Mouse (Mus musculus): ENCODE results near the gene Fopnl.

DNA sequence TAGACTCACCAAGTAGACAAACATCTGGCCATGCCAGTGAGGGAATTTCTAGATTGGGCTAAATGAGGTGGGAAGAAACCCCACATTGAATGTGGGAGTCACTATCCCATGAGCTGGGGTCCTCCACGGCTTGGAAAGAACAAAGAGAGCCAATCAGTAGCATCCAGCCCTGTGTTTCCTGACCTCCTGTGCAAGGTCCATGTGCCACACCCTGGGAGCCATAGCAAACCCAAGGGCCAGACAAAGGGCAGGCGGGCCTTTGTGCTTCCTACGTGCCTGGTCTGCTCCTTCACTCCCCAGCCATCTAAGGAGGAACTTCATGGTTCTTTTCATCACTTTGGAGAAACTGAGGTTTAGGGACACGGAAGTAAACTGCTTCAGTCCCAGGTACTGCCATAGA, 64.3 kb downstream of the Fopnl start:
- TF ChIP-seq CTCF (IDR thresholded peaks at IDR 0.05 in 2 of 3, conservative IDR thresholded peaks at IDR 0.05 in 1 of 3; ENCODE audit: control insufficient read depth in 1 of 3, insufficient read depth in 1 of 3, low read depth in 2 of 3, low read length in 3 of 3, poor library complexity in 1 of 3, severe bottlenecking in 1 of 3), result no peak
- no peak for TF ChIP-seq MAFK (IDR thresholded peaks at IDR 0.05; ENCODE audit: borderline replicate concordance, low read depth, low read length)
- no peak for TF ChIP-seq RCOR1 (IDR thresholded peaks at IDR 0.05; ENCODE audit: low read depth, low read length)
- TF ChIP-seq MEF2A (IDR thresholded peaks at IDR 0.05; ENCODE audit: extremely low read depth, insufficient replicate concordance, low read depth, low read length, poor library complexity, severe bottlenecking), result no peak
- no peak for TF ChIP-seq RAD21 (IDR thresholded peaks at IDR 0.05; ENCODE audit: low read depth, low read length)
- TF ChIP-seq HCFC1 (IDR thresholded peaks at IDR 0.05; ENCODE audit: low read depth, low read length), result no peak
- no peak for TF ChIP-seq NRF1 (IDR thresholded peaks at IDR 0.05; ENCODE audit: insufficient read depth, low read depth, low read length, poor library complexity, severe bottlenecking)
- TF ChIP-seq POLR2A (IDR thresholded peaks at IDR 0.05; ENCODE audit: control insufficient read depth in 1 of 2, insufficient read depth in 1 of 2, low read depth in 1 of 2, low read length in 2 of 2, poor library complexity in 1 of 2), result no peak
- TF ChIP-seq GATA1 (IDR thresholded peaks at IDR 0.05; ENCODE audit: low read depth, low read length), result no peak

Measured in MEL (cell line).